8 mouse cellular contexts compared by ENCODE assay signal in the genomic region with DNA sequence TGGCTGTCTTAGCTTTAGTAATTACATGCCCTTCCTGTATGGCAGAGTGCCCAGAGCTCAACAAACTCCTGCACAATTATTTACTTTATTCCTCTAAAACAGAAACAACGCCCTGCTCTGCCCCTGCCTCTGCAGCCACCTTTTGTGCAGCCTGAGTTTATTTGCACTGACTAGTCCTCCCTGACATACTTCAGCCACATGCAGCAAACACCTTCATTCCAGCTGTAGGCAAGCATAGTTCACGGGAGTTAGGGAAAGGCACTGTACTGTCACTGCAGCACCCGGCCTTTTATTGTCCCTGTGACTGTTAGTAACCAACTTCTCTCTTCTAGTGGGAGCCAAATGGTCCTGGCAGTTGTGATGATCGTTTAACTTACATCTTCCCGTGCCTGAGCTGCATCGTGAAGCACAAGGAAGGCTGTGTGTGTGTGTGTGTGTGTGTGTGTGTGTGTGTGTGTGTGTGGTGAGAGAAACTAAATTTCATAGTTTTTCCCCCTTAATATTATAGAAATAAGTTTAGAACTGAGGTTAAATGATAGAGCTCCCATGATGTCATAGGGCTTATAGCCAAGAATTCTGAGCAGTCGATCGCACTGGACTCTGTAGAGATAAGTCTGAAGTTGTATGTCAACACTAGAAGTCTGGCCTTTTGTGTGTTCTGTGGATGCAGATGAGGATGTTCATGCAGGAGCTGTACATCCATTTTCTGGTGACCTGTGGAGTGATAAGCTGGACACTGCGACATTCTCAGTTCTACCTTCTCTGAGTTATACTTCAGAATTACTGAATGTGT. TPM values are rescaled to one million over a fixed set of nuclear protein-coding genes. Genes with fewer than 3 reads are reported as not detected.
DNase-seq lines count a peak whose midpoint lies in the region; ATAC-seq lines count a peak whose summit lies in the region.
"Had no signal": no experiment of that assay in that cellular context is flagged by ENCODE, and none has a peak within 500 bp of the region (broad histone marks: within the 10 kb centered on the region; RNA-seq: fewer than 3 reads in every experiment).

No protein-coding gene starts in this region.

- H3K9ac ChIP-seq in liver, embryonic 13.5 days, result no peak overlapping the region
- H3K9ac ChIP-seq in liver, embryonic 11.5 days (ENCODE audit: low read depth, low read length), result no peak overlapping the region
- H3K9ac ChIP-seq in heart, embryonic 11.5 days (ENCODE audit: low read depth, low read length), result no peak overlapping the region
- H3K9ac ChIP-seq in stomach, embryonic 15.5 days, result no peak overlapping the region

- H3K4me1 ChIP-seq in liver, embryonic 13.5 days (replicated peaks), result peaks cover 5% of the 10 kb centered on the region; the same call in 1 of the 2 replicates
- H3K4me1 ChIP-seq in liver, embryonic 11.5 days (replicated peaks; ENCODE audit: control insufficient read depth, insufficient read depth, low read length), result no peaks in the 10 kb centered on the region; the same call in 1 of the 2 replicates
- peaks cover 15% of the 10 kb centered on the region; the same call in 1 of the 2 replicates for H3K4me1 ChIP-seq in heart, embryonic 11.5 days (ENCODE audit: control insufficient read depth, insufficient read depth, low read length)
- H3K4me1 ChIP-seq in stomach, embryonic 15.5 days, result 0 out of 2 replicates have a peak, but pooled peaks cover 7% of the 10 kb centered on the region

- DNase-seq in liver, embryonic 13.5 days, result no peak
- DNase-seq in liver, embryonic 11.5 days (ENCODE audit: low spot score), result no peak
- peak; percentile 57 to 61 for DNase-seq in kidney, postnatal 36 days
- DNase-seq in embryo, embryonic 10 days (ENCODE audit: low spot score), result no peak
- no peak for DNase-seq in cerebellum, postnatal 25 days

- H3K9me3 ChIP-seq in liver, embryonic 13.5 days (replicated peaks), result no peaks in the 10 kb centered on the region
- H3K9me3 ChIP-seq in liver, embryonic 11.5 days (ENCODE audit: control insufficient read depth, low read length), result no peaks in the 10 kb centered on the region
- no peaks in the 10 kb centered on the region for H3K9me3 ChIP-seq in heart, embryonic 11.5 days (replicated peaks; ENCODE audit: control insufficient read depth, low read length)
- no peaks in the 10 kb centered on the region for H3K9me3 ChIP-seq in stomach, embryonic 15.5 days

- peak overlapping the region; percentile 48; the same call in 1 of the 2 replicates for H3K27ac ChIP-seq in liver, embryonic 13.5 days
- no peak overlapping the region for H3K27ac ChIP-seq in liver, embryonic 11.5 days (ENCODE audit: low read depth, low read length)
- peak overlapping the region; percentile 76 for H3K27ac ChIP-seq in heart, embryonic 11.5 days (ENCODE audit: low read depth, low read length)
- peak overlapping the region; percentile 42 for H3K27ac ChIP-seq in stomach, embryonic 15.5 days

- H3K27me3 ChIP-seq in liver, embryonic 13.5 days, result no peaks in the 10 kb centered on the region
- no peaks in the 10 kb centered on the region for H3K27me3 ChIP-seq in liver, embryonic 11.5 days (replicated peaks; ENCODE audit: control insufficient read depth, insufficient read depth, low read length)
- no peaks in the 10 kb centered on the region for H3K27me3 ChIP-seq in heart, embryonic 11.5 days (ENCODE audit: control insufficient read depth, insufficient read depth, low read length)
- H3K27me3 ChIP-seq in stomach, embryonic 15.5 days (replicated peaks), result no peaks in the 10 kb centered on the region
- H3K27me3 ChIP-seq: Patski had no signal

- no peak overlapping the region for H3K4me2 ChIP-seq in liver, embryonic 13.5 days
- no peak overlapping the region for H3K4me2 ChIP-seq in liver, embryonic 11.5 days
- 0 out of 2 replicates have a peak overlapping the region, but pooled peaks have one; percentile 2 for H3K4me2 ChIP-seq in heart, embryonic 11.5 days
- no peak overlapping the region; the same call in 1 of the 2 replicates for H3K4me2 ChIP-seq in stomach, embryonic 15.5 days

- H3K4me3 ChIP-seq in liver, embryonic 13.5 days (replicated peaks), result no peak overlapping the region
- no peak overlapping the region for H3K4me3 ChIP-seq in liver, embryonic 11.5 days (ENCODE audit: low read depth, low read length)
- no peak overlapping the region for H3K4me3 ChIP-seq in heart, embryonic 11.5 days (ENCODE audit: low read depth, low read length)
- H3K4me3 ChIP-seq in stomach, embryonic 15.5 days (replicated peaks), result no peak overlapping the region

- peak; percentile 51; the same call in 1 of the 2 replicates for ATAC-seq in liver, embryonic 13.5 days (ENCODE audit: low read depth)
- no peak for ATAC-seq in liver, embryonic 11.5 days (replicated peaks; ENCODE audit: low FRiP score)
- ATAC-seq in heart, embryonic 11.5 days (replicated peaks; ENCODE audit: insufficient number of reproducible peaks, low FRiP score, low TSS enrichment), result no peak
- peak; percentile 79 for ATAC-seq in stomach, embryonic 15.5 days (ENCODE audit: insufficient read depth, low FRiP score, low read depth)
- ATAC-seq: Patski had no signal

- WGBS in liver, embryonic 13.5 days (ENCODE audit: insufficient replicate concordance), result 63% methylated on average over 9 of the region's 9 CpGs
- WGBS in liver, embryonic 11.5 days, result 73% methylated on average over 9 of the region's 9 CpGs
- WGBS in heart, embryonic 11.5 days (ENCODE audit: insufficient replicate concordance), result 46% methylated on average over 9 of the region's 9 CpGs
- WGBS in stomach, embryonic 15.5 days, result 21% methylated on average over 9 of the region's 9 CpGs

- no peaks in the 10 kb centered on the region for H3K36me3 ChIP-seq in liver, embryonic 13.5 days
- H3K36me3 ChIP-seq in liver, embryonic 11.5 days (ENCODE audit: control insufficient read depth, insufficient read depth, low read length), result no peaks in the 10 kb centered on the region
- H3K36me3 ChIP-seq in heart, embryonic 11.5 days (ENCODE audit: control insufficient read depth, insufficient read depth, low read length), result no peaks in the 10 kb centered on the region
- H3K36me3 ChIP-seq in stomach, embryonic 15.5 days, result no peaks in the 10 kb centered on the region

RNA-seq across cellular contexts. Expression of gene Pkp4, which starts 59.5 kb away (rescaled TPM):
- 5.8 and 6.3 TPM in 2 replicates for polyA plus RNA-seq in liver, embryonic 13.5 days (2015; fragmentation: Nextera tagmentation; extraction: Ambion mirVana)
- 14.0 and 17.7 TPM in 2 replicates for polyA plus RNA-seq in liver, embryonic 11.5 days (2014; fragmentation: Nextera tagmentation; extraction: Ambion mirVana)
- polyA plus RNA-seq in heart, embryonic 11.5 days (2014; fragmentation: Nextera tagmentation; extraction: Ambion mirVana), result 33.8 and 37.6 TPM in 2 replicates
- 27.2 and 30.4 TPM in 2 replicates for polyA plus RNA-seq in stomach, embryonic 15.5 days (2015; fragmentation: Nextera tagmentation; extraction: Ambion mirVana)

RNA-seq across cellular contexts. Expression of gene Ccdc148, which starts 59.7 kb away (rescaled TPM):
- 0.20 and 0.25 TPM in 2 replicates for polyA plus RNA-seq in liver, embryonic 13.5 days (2015; fragmentation: Nextera tagmentation; extraction: Ambion mirVana)
- 0.13 and 0.32 TPM in 2 replicates for polyA plus RNA-seq in liver, embryonic 11.5 days (2014; fragmentation: Nextera tagmentation; extraction: Ambion mirVana)
- polyA plus RNA-seq in heart, embryonic 11.5 days (2014; fragmentation: Nextera tagmentation; extraction: Ambion mirVana), result 0.15 and 0.27 TPM in 2 replicates
- polyA plus RNA-seq in stomach, embryonic 15.5 days (2015; fragmentation: Nextera tagmentation; extraction: Ambion mirVana), result 0.89 and 1.3 TPM in 2 replicates

Comparison
In these comparisons a context has a peak if more than half of its experiments do, and no peak if none do; other contexts are left out.
1. ATAC-seq: peak in liver, embryonic 13.5 days (single experiment) and stomach, embryonic 15.5 days (single experiment); none in liver, embryonic 11.5 days (single experiment) and heart, embryonic 11.5 days (single experiment).
2. DNase-seq: peak in kidney, postnatal 36 days (2 of 2); none in liver, embryonic 13.5 days (single experiment), liver, embryonic 11.5 days (single experiment), embryo, embryonic 10 days (single experiment) and cerebellum, postnatal 25 days (0 of 2).